Mouse (Mus musculus): ENCODE measurements around the gene Slc1a2. TPM values are rescaled to one million over a fixed set of nuclear protein-coding genes. Genes with fewer than 3 reads are reported as not detected.

The Slc1a2 gene
- polyA plus RNA-seq, 1 experiment = not detected

- TF ChIP-seq USF1 (IDR thresholded peaks at IDR 0.05; ENCODE audit: low read depth) (no peak), FOSL1 (IDR thresholded peaks at IDR 0.05; ENCODE audit: insufficient read depth, low read length, poor library complexity, severe bottlenecking) (no peak), CTCF (IDR thresholded peaks at IDR 0.05; ENCODE audit: control insufficient read depth, insufficient read depth, insufficient read length) (no peak), MYOG (IDR thresholded peaks at IDR 0.05; ENCODE audit: control insufficient read depth, extremely low read depth, insufficient read length) (no peak), MAX (IDR thresholded peaks at IDR 0.05) (no peak), CEBPB (IDR thresholded peaks at IDR 0.05; ENCODE audit: low read depth) (no peak), MYOD1 (IDR thresholded peaks at IDR 0.05; ENCODE audit: control insufficient read depth, insufficient read length, low read depth) (no peak)
- no peak overlapping the region for H3K4me3 ChIP-seq (ENCODE audit: insufficient read depth, poor library complexity, severe bottlenecking)
- peaks cover 38% of the 10 kb centered on the region for H3K27me3 ChIP-seq (ENCODE audit: control insufficient read depth, insufficient read depth, insufficient read length)
Measured at GRCm38 (mm10) chr2:102657726-102658125, 733 bp upstream of the Slc1a2 start.

GRCm38 (mm10) chr2:102658661-102659520, 432 bp downstream of the Slc1a2 start:
- TF ChIP-seq USF1 (IDR thresholded peaks at IDR 0.05; ENCODE audit: low read depth) (no peak), CEBPB (IDR thresholded peaks at IDR 0.05; ENCODE audit: low read depth) (no peak), MAX (IDR thresholded peaks at IDR 0.05) (no peak), CTCF (IDR thresholded peaks at IDR 0.05; ENCODE audit: control insufficient read depth, insufficient read depth, insufficient read length) (no peak), FOSL1 (IDR thresholded peaks at IDR 0.05; ENCODE audit: insufficient read depth, low read length, poor library complexity, severe bottlenecking) (no peak), MYOG (IDR thresholded peaks at IDR 0.05; ENCODE audit: control insufficient read depth, extremely low read depth, insufficient read length) (no peak), MYOD1 (IDR thresholded peaks at IDR 0.05; ENCODE audit: control insufficient read depth, insufficient read length, low read depth) (no peak)
- Histone ChIP-seq H3K79me2 (ENCODE audit: control insufficient read depth, insufficient read depth) (no peaks in the 10 kb centered on the region), H3ac (ENCODE audit: control insufficient read depth, insufficient read length, low read depth) (no peak overlapping the region), H3K36me3 (ENCODE audit: control insufficient read depth, insufficient read depth) (no peaks in the 10 kb centered on the region), H3K79me3 (ENCODE audit: low read depth) (no peaks in the 10 kb centered on the region), H3K27me3 (ENCODE audit: control insufficient read depth, insufficient read depth, insufficient read length) (peaks cover 45% of the 10 kb centered on the region), H3K4me3 (ENCODE audit: insufficient read depth, poor library complexity, severe bottlenecking) (no peak overlapping the region)

More at GRCm38 (mm10) chr2:102657726-102658125, 733 bp upstream of the Slc1a2 start:
- Histone ChIP-seq H3K79me2 (ENCODE audit: control insufficient read depth, insufficient read depth) (no peaks in the 10 kb centered on the region), H3ac (ENCODE audit: control insufficient read depth, insufficient read length, low read depth) (no peak overlapping the region), H3K36me3 (ENCODE audit: control insufficient read depth, insufficient read depth) (no peaks in the 10 kb centered on the region), H3K79me3 (ENCODE audit: low read depth) (no peaks in the 10 kb centered on the region)

- peaks cover 49% of the 10 kb centered on the region for H3K27me3 ChIP-seq (ENCODE audit: control insufficient read depth, insufficient read depth, insufficient read length)
- no peaks in the 10 kb centered on the region for H3K79me3 ChIP-seq (ENCODE audit: low read depth)
- TF ChIP-seq FOSL1 (IDR thresholded peaks at IDR 0.05; ENCODE audit: insufficient read depth, low read length, poor library complexity, severe bottlenecking) = no peak
- no peak for TF ChIP-seq MYOG (IDR thresholded peaks at IDR 0.05; ENCODE audit: control insufficient read depth, extremely low read depth, insufficient read length)
- TF ChIP-seq USF1 (IDR thresholded peaks at IDR 0.05; ENCODE audit: low read depth) = no peak
- TF ChIP-seq MYOD1 (IDR thresholded peaks at IDR 0.05; ENCODE audit: control insufficient read depth, insufficient read length, low read depth) = no peak
- TF ChIP-seq MAX (IDR thresholded peaks at IDR 0.05) = no peak
- TF ChIP-seq CTCF (IDR thresholded peaks at IDR 0.05; ENCODE audit: control insufficient read depth, insufficient read depth, insufficient read length) = no peak
- TF ChIP-seq CEBPB (IDR thresholded peaks at IDR 0.05; ENCODE audit: low read depth) = no peak
Measured at GRCm38 (mm10) chr2:102659521-102659830, 1.0 kb downstream of the Slc1a2 start.

GRCm38 (mm10) chr2:102661052-102661451, 2.6 kb downstream of the Slc1a2 start:
- Histone ChIP-seq H3K27me3 (ENCODE audit: control insufficient read depth, insufficient read depth, insufficient read length) (peaks cover 57% of the 10 kb centered on the region), H3K36me3 (ENCODE audit: control insufficient read depth, insufficient read depth) (no peaks in the 10 kb centered on the region), H3K79me2 (ENCODE audit: control insufficient read depth, insufficient read depth) (no peaks in the 10 kb centered on the region), H3K79me3 (ENCODE audit: low read depth) (no peaks in the 10 kb centered on the region), H3K4me3 (ENCODE audit: insufficient read depth, poor library complexity, severe bottlenecking) (no peak overlapping the region), H3ac (ENCODE audit: control insufficient read depth, insufficient read length, low read depth) (no peak overlapping the region)
- no peak for TF ChIP-seq MAX (IDR thresholded peaks at IDR 0.05)
- TF ChIP-seq MYOG (IDR thresholded peaks at IDR 0.05; ENCODE audit: control insufficient read depth, extremely low read depth, insufficient read length) = no peak
- TF ChIP-seq CEBPB (IDR thresholded peaks at IDR 0.05; ENCODE audit: low read depth) = no peak
- no peak for TF ChIP-seq CTCF (IDR thresholded peaks at IDR 0.05; ENCODE audit: control insufficient read depth, insufficient read depth, insufficient read length)
- TF ChIP-seq USF1 (IDR thresholded peaks at IDR 0.05; ENCODE audit: low read depth) = no peak
- no peak for TF ChIP-seq MYOD1 (IDR thresholded peaks at IDR 0.05; ENCODE audit: control insufficient read depth, insufficient read length, low read depth)
- no peak for TF ChIP-seq FOSL1 (IDR thresholded peaks at IDR 0.05; ENCODE audit: insufficient read depth, low read length, poor library complexity, severe bottlenecking)

More at GRCm38 (mm10) chr2:102659521-102659830, 1.0 kb downstream of the Slc1a2 start:
- Histone ChIP-seq H3K4me3 (ENCODE audit: insufficient read depth, poor library complexity, severe bottlenecking) (no peak overlapping the region), H3K36me3 (ENCODE audit: control insufficient read depth, insufficient read depth) (no peaks in the 10 kb centered on the region), H3ac (ENCODE audit: control insufficient read depth, insufficient read length, low read depth) (no peak overlapping the region), H3K79me2 (ENCODE audit: control insufficient read depth, insufficient read depth) (no peaks in the 10 kb centered on the region)

- Histone ChIP-seq H3ac (ENCODE audit: control insufficient read depth, insufficient read length, low read depth) (no peak overlapping the region), H3K27me3 (ENCODE audit: control insufficient read depth, insufficient read depth, insufficient read length) (peaks cover 52% of the 10 kb centered on the region), H3K79me2 (ENCODE audit: control insufficient read depth, insufficient read depth) (no peaks in the 10 kb centered on the region), H3K4me3 (ENCODE audit: insufficient read depth, poor library complexity, severe bottlenecking) (no peak overlapping the region), H3K79me3 (ENCODE audit: low read depth) (no peaks in the 10 kb centered on the region), H3K36me3 (ENCODE audit: control insufficient read depth, insufficient read depth) (no peaks in the 10 kb centered on the region)
- TF ChIP-seq MAX (IDR thresholded peaks at IDR 0.05) = no peak
- no peak for TF ChIP-seq MYOD1 (IDR thresholded peaks at IDR 0.05; ENCODE audit: control insufficient read depth, insufficient read length, low read depth)
- TF ChIP-seq USF1 (IDR thresholded peaks at IDR 0.05; ENCODE audit: low read depth) = no peak
- no peak for TF ChIP-seq FOSL1 (IDR thresholded peaks at IDR 0.05; ENCODE audit: insufficient read depth, low read length, poor library complexity, severe bottlenecking)
- no peak for TF ChIP-seq CEBPB (IDR thresholded peaks at IDR 0.05; ENCODE audit: low read depth)
- no peak for TF ChIP-seq MYOG (IDR thresholded peaks at IDR 0.05; ENCODE audit: control insufficient read depth, extremely low read depth, insufficient read length)
- TF ChIP-seq CTCF (IDR thresholded peaks at IDR 0.05; ENCODE audit: control insufficient read depth, insufficient read depth, insufficient read length) = no peak
Measured at GRCm38 (mm10) chr2:102662911-102663310, 4.5 kb downstream of the Slc1a2 start.
